Mouse (Mus musculus): ENCODE data around the gene Kcnt2.

Kcnt2 gene

DNA sequence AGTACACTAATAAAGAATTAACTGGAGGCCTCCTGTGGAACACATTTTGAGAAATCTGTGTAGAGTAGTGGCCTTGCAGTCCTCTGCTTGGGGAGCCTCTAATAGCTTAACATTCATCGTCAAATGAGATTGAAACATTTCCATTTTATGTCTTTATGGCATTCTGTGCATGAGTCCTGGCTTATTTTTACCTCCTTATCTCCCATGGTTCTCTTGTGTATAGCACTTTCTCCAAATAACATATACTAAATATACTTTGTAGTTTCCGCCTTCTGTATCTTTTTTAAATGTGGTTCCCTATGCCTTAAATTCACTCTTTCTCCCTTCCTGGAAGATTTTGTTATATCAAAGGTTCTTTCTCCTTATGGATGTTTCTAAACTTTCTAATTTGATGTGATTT, 246.3 kb downstream of the Kcnt2 start:
- in situ Hi-C loops (cut with MboI): no loop called here

DNA sequence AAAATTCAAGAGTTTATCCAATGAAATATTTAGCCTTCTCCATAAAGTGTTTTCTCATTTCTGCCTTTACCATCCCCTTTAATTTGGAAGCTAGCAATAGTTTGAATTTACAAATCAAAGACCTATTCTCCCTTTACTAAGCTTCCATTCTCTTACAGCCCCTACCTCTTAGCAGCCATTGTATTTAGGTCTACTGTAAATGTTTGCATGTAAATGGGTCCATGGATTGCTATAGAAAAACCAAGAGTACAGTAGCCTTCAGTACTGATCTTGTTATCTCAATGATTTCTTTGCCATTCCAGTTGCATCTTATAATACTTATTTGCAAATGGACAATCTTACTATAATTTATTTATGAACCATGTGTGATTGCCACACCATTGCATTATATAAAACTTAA, 267.5 kb downstream of the Kcnt2 start:
- in situ Hi-C loops (cut with MboI): no loop called here

- in situ Hi-C loops (cut with MboI): no loop called here
Observed at GRCm38 (mm10) chr1:140531285-140531908, 285.4 kb downstream of the Kcnt2 start.

DNA sequence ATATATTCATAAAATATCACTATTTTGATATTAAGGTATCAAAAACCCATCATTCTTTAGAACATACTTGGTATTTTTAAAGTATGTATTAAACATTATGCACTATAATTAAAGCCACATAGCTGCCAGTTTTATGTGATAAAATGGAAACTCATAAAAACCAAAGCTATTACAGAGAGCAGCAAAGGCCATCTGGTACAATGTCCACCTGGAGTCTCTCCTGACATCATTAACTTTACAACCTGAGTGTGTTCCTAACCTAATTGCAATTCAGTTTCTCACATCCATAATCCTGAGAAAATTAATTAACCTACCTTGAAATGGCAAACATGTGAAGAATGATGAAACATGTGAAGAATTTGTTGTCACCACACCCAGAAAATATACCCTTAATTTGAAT, 288.9 kb downstream of the Kcnt2 start:
- in situ Hi-C loops (cut with MboI): no loop called here

GRCm38 (mm10) chr1:140542066-140542465, 296.1 kb downstream of the Kcnt2 start:
- in situ Hi-C loops (cut with MboI): no loop called here

DNA sequence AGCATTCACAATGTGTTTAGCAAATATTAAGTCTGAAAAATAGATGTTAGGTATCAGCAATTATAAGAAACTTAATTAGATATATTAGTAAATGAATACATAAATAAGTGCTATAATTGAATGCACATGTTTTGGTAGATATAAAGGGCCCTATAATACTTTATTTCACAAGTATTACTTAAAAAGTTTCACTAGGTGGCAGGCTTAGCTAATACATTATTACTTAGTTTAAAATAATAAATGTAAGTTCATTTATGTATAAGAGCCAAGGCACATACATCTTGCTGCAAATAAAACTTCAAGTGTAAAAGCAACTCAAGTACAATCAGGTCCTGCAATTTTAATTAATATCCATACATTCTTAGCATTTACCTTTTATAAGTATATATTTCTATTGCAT, 302.8 kb downstream of the Kcnt2 start:
- in situ Hi-C loops (cut with MboI): no loop called here

GRCm38 (mm10) chr1:140560801-140561200, 314.8 kb downstream of the Kcnt2 start:
- in situ Hi-C loops (cut with MboI): no loop called here

- in situ Hi-C loops (cut with MboI): no loop called here
Observed at GRCm38 (mm10) chr1:140572141-140572540, 326.2 kb downstream of the Kcnt2 start.

- in situ Hi-C loops (cut with MboI): no loop called here
Observed at GRCm38 (mm10) chr1:140578607-140579006, 332.6 kb downstream of the Kcnt2 start.

DNA sequence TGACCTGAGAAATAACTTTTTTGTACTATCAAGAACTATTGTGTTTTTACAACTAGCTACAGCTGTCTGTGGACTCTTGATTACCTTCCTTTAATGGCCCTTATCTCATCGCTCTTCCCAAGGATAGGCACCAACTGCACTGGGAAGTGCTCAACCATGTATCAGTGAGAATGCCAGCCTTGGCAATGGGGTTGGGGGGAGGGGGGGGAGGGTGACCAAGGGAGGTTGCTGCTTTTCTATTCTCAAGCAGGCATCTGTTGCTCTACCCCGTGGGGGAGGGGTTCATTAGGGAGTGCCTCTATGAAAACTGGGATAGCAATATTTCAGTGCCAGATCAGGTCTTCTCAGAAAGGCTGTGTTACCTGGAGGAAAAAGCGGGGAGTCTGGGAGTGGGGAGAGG, 342.3 kb downstream of the Kcnt2 start:
- in situ Hi-C loops (cut with MboI): no loop called here

DNA sequence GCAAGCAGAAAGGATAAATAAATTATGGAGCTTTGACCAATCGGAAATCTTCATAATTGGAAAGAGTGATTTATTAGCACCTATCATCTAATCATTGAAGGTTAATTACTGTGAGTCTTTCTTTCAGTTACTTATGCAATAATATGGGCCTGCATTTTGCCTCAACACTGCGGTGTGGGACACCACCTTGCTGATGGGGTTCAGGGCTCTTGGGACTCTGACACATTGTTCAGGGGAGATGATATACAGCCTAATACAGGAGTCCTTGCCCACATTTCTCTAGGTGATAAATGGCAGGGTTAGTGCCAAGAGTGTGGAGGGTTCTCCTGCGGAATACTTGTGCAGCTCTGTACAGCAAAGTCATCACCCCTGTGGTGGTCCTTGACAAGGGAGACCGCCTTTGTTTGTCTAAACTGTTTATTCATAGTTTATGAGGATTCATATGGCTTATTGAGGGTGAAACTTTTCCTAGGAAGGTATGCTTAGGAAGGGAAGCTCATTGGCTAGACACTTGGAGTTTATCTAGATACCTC, 362.9 kb downstream of the Kcnt2 start:
- in situ Hi-C loops (cut with MboI): no loop called here

DNA sequence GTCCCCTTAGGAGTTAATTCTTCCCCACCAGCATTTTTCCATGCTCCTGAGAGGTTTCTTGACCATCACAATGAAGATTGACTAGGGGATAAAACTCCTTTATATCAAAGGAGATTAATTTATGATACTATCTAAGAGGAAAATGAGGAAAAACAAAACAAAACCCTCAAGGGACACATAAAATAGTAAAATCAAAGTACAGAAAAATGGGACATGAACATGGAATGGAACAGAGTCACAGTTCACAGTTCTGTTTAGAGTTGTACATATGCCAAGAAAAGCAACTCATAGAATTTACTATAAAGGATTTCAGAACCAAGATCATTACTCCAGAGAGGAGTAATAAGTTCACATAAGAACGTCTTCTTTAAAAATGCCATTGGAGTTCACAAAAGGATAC, 367.1 kb downstream of the Kcnt2 start:
- in situ Hi-C loops (cut with MboI): no loop called here

DNA sequence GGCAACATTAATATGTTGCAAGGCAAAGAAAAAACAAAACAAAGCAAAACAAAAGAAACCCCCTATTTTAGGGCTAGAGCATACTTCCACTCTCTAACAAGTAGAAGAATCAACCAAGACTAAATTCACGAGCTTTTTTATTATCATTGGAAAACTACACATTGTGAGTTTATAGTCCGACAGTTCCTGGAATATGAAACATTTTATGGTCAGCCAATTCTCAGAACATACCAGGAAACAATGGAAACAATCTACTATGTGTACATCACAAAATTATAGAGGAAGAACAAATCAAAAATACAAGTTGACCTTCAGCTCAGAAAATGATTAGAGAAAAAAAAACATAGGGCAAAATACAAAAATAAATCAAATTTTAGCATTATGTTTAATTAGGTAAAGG, 368.9 kb downstream of the Kcnt2 start:
- in situ Hi-C loops (cut with MboI): no loop called here

DNA sequence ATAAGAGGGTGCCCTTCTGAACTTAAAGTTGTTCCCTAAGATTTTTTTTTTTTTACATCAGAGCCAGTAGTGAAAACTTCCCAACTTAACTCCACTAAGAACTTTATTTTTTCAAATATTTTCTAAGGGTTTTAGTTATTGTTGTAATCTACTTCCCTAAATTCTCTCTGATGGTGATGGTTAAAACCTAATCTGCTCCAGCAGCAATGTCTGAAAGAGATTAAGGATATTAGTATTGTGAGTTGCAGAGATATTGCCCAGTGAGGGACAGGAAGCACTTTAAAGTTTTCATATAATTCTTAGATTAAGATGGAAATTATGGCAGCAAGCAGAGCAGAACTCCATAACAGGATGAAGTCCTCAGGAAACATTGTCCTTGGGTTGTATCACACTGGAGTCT, 372.2 kb downstream of the Kcnt2 start:
- in situ Hi-C loops (cut with MboI): no loop called here

DNA sequence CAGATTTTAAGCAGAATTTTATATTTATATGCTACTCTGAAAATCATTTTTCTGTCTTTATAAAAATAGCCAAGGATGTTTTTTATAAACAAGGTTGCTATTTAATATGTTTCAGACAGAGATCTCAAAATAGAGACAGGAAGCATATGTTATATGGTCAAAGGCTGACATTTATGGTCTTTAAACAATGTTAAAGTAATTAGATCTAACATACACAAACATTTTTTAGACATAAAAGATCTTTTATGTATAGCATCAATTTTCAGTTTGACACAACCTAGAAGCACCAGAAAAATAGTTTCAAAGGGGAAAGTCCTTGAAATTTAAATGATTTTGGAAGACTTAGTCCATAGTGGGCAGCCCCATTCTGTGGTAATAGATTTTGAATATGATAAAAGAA, 379.0 kb downstream of the Kcnt2 start:
- in situ Hi-C loops (cut with MboI): no loop called here

GRCm38 (mm10) chr1:140659607-140660340, 413.8 kb downstream of the Kcnt2 start:
- in situ Hi-C loops (cut with MboI): no loop called here

DNA sequence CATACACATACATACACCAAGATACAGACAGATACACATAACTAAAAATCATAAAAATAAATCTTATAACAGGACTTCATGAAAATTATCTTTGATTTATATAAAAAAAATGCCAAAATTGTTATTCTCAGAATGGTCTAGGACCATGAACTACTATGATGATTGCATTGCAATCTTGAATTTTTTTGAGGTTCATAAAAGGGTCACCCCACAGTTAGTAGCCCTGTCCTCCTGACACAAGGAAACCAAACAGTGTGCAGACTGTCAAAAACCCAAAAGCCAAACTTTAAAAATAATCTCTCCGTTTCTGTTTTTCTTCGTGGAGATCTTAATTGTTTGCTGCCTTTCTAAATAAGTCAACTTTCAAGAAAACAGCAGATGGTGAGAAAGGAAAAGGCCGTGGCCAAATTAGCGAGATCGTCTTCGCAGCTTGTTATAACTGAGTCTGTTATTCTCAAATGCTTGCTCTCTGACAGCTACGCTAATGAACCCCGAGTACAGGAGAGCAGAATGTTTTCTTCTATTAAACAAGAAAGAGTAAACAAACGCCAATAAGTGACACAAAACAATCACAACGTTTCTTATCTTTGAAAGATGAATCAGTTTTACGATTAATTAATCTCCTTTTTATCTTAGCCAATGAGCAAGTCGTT, 414.9 kb downstream of the Kcnt2 start:
- in situ Hi-C loops (cut with MboI): no loop called here

- in situ Hi-C loops (cut with MboI): no loop called here
Observed at GRCm38 (mm10) chr1:140661404-140661787, 415.4 kb downstream of the Kcnt2 start.

Data from mature B cell (primary cell).